ENCODE assay signal across 36 mouse cellular contexts in the genomic region with DNA sequence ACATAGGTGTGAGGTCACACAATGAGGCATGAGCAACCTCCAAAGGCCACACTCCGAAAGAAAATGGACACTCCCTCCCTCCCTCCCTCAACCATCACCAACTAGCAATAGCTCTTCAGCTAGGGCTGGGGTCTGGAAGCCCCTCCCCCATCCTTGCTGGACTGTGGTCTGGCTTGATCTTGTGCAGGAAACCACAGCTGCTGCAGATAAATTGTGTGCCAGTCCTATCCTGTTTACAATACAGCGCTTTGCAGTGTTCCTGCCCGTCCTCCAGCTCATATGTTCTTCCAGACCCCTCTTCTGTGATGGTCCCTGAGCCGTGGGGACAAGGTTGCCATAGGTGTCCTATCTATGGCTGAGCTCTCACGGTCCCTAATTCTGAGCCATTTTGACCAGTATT. TPM values are rescaled to one million over a fixed set of nuclear protein-coding genes. Genes with fewer than 3 reads are reported as not detected.
DNase-seq lines count a peak whose midpoint lies in the region; ATAC-seq lines count a peak whose summit lies in the region.
"Had no signal": no experiment of that assay in that cellular context is flagged by ENCODE, and none has a peak within 500 bp of the region (broad histone marks: within the 10 kb centered on the region; RNA-seq: fewer than 3 reads in every experiment).

No protein-coding gene starts in this region.

- WGBS in lung, embryonic 16.5 days = 50% methylated on average over 5 of the region's 5 CpGs

- H3K4me1 ChIP-seq in lung, embryonic 16.5 days (replicated peaks; ENCODE audit: control insufficient read depth, insufficient read depth, low read length) = no peaks in the 10 kb centered on the region
- H3K4me1 ChIP-seq in megakaryocyte, embryonic 14.5 days = peaks cover 13% of the 10 kb centered on the region
- H3K4me1 ChIP-seq: embryonic facial prominence, embryonic 10.5 days; embryonic facial prominence, embryonic 13.5 days; forebrain, embryonic 12.5 days; forebrain, embryonic 15.5 days; heart, embryonic 15.5 days had no signal

- H3K9me3 ChIP-seq in lung, embryonic 16.5 days (ENCODE audit: control insufficient read depth, low read length) = no peaks in the 10 kb centered on the region
- H3K9me3 ChIP-seq in megakaryocyte, embryonic 14.5 days = peaks cover 8% of the 10 kb centered on the region; the same call in 1 of the 2 replicates
- H3K9me3 ChIP-seq: embryonic facial prominence, embryonic 10.5 days; embryonic facial prominence, embryonic 13.5 days; forebrain, embryonic 12.5 days; forebrain, embryonic 15.5 days; heart, embryonic 15.5 days had no signal

- no peaks in the 10 kb centered on the region for H3K36me3 ChIP-seq in lung, embryonic 16.5 days (ENCODE audit: control insufficient read depth, insufficient read depth, low read length)
- no peaks in the 10 kb centered on the region for H3K36me3 ChIP-seq in megakaryocyte, embryonic 14.5 days (replicated peaks; ENCODE audit: low read length)
- H3K36me3 ChIP-seq: embryonic facial prominence, embryonic 10.5 days; embryonic facial prominence, embryonic 13.5 days; forebrain, embryonic 12.5 days; forebrain, embryonic 15.5 days; heart, embryonic 15.5 days had no signal

- no peaks in the 10 kb centered on the region for H3K27me3 ChIP-seq in lung, embryonic 16.5 days (ENCODE audit: control insufficient read depth, insufficient read depth, low read depth, low read length)
- peaks cover 31% of the 10 kb centered on the region for H3K27me3 ChIP-seq in megakaryocyte, embryonic 14.5 days (replicated peaks)
- H3K27me3 ChIP-seq: embryonic facial prominence, embryonic 13.5 days; forebrain, embryonic 12.5 days; forebrain, embryonic 15.5 days; heart, embryonic 15.5 days had no signal

- ATAC-seq in lung, embryonic 16.5 days (ENCODE audit: low read depth) = peak; percentile 31
- no peak for ATAC-seq in megakaryocyte, adult 5-6 weeks (ENCODE audit: poor library complexity, severe bottlenecking)
- ATAC-seq in megakaryocyte progenitor cell, adult 5-6 weeks (replicated peaks; ENCODE audit: poor library complexity) = 0 out of 2 replicates have a peak, but pooled peaks have one; percentile 4
- ATAC-seq: activated CD4-positive, CD25-positive, alpha-beta regulatory T cell, adult 4 months; forebrain, embryonic 15.5 days; hindbrain, postnatal 0 days; inflammation-experienced regulatory T-cells, adult 6 months had no signal

- H3K4me3 ChIP-seq in lung, embryonic 16.5 days (ENCODE audit: low read length) = no peak overlapping the region
- peak overlapping the region; percentile 50 for H3K4me3 ChIP-seq in megakaryocyte, embryonic 14.5 days (replicated peaks)
- H3K4me3 ChIP-seq: embryonic facial prominence, embryonic 10.5 days; embryonic facial prominence, embryonic 13.5 days; erythroblast, embryonic 14.5 days; forebrain, embryonic 12.5 days; forebrain, embryonic 15.5 days; heart, embryonic 15.5 days had no signal

- H3K9ac ChIP-seq in lung, embryonic 16.5 days (ENCODE audit: low read length) = no peak overlapping the region
- H3K9ac ChIP-seq: embryonic facial prominence, embryonic 13.5 days; forebrain, embryonic 12.5 days; forebrain, embryonic 15.5 days; heart, embryonic 15.5 days; hindbrain, embryonic 14.5 days had no signal

- no peak overlapping the region for H3K27ac ChIP-seq in lung, embryonic 16.5 days (ENCODE audit: low read length)
- H3K27ac ChIP-seq: embryonic facial prominence, embryonic 10.5 days; embryonic facial prominence, embryonic 13.5 days; forebrain, embryonic 12.5 days; forebrain, embryonic 15.5 days; heart, embryonic 15.5 days; hindbrain, embryonic 14.5 days; hindbrain, postnatal 0 days had no signal

- H3K4me2 ChIP-seq in lung, embryonic 16.5 days (ENCODE audit: low read depth, low read length) = no peak overlapping the region
- H3K4me2 ChIP-seq: embryonic facial prominence, embryonic 13.5 days; forebrain, embryonic 12.5 days; forebrain, embryonic 15.5 days; heart, embryonic 11.5 days; heart, embryonic 15.5 days; hindbrain, embryonic 14.5 days had no signal

- peak; percentile 56 for DNase-seq in heart, adult 11 months
- DNase-seq in heart, adult 18-20 months = no peak
- DNase-seq in lung, adult 18-20 months = no peak
- no peak for DNase-seq in cerebellum, adult 9-11 months
- DNase-seq: adrenal gland, postnatal 10 days; adrenal gland, postnatal 36 days; cerebellum, adult 18-20 months; cerebellum, adult 9-10 months; cerebellum, postnatal 25 days; embryo, embryonic 11 days; gastrocnemius, postnatal 25 days; heart, postnatal 10 days; heart, postnatal 4 days had no signal

RNA-seq across cellular contexts. Expression of a gene that starts 10.3 kb away (rescaled TPM):
- total RNA-seq in heart, adult 18-20 months (2021) = not detected
- not detected in 2 replicates for polyA plus RNA-seq in lung, embryonic 16.5 days (2015; fragmentation: Nextera tagmentation; extraction: Ambion mirVana)
- polyA plus RNA-seq in megakaryocyte, embryonic 14.5 days (2012; ENCODE audit: insufficient read depth, low replicate concordance) = not detected in 2 replicates
- not detected in 2 replicates for total RNA-seq in megakaryocyte, adult 5-6 weeks (2015)
- total RNA-seq in megakaryocyte, adult 5-6 weeks (2017) = not detected in 2 replicates
- not detected in 2 replicates for total RNA-seq in megakaryocyte progenitor cell, adult 5-6 weeks (2015)
- total RNA-seq in megakaryocyte progenitor cell, adult 5-6 weeks (2017) = not detected in 2 replicates
- total RNA-seq: adrenal gland, adult 18-20 months; adrenal gland, postnatal 10 days; adrenal gland, postnatal 36 days; ES-E14; gastrocnemius, adult 8-10 months; gastrocnemius, postnatal 25 days; heart, adult 8-10 months; heart, postnatal 10 days; heart, postnatal 4 days; hindbrain, postnatal 0 days had no signal
- polyA plus RNA-seq: activated CD4-positive, CD25-positive, alpha-beta regulatory T cell, adult 4 months; C2C12; cortical plate, adult 2 months; embryonic facial prominence, embryonic 10.5 days; embryonic facial prominence, embryonic 13.5 days; erythroblast, embryonic 14.5 days; forebrain, embryonic 12.5 days; forebrain, embryonic 15.5 days; gonadal fat pad, adult 2 months; heart, embryonic 11.5 days; heart, embryonic 15.5 days; hindbrain, embryonic 11.5 days; hindbrain, embryonic 14.5 days; hindbrain, postnatal 0 days; inflammation-experienced regulatory T-cells, adult 6 months had no signal

RNA-seq across cellular contexts. Expression of a gene that starts 13.9 kb away (rescaled TPM):
- not detected for total RNA-seq in heart, adult 18-20 months (2021)
- 0.88 and 2.0 TPM in 2 replicates for polyA plus RNA-seq in lung, embryonic 16.5 days (2015; fragmentation: Nextera tagmentation; extraction: Ambion mirVana)
- polyA plus RNA-seq in megakaryocyte, embryonic 14.5 days (2012; ENCODE audit: insufficient read depth, low replicate concordance) = not detected in 2 replicates
- total RNA-seq in megakaryocyte, adult 5-6 weeks (2015) = not detected in 2 replicates
- not detected in 2 replicates for total RNA-seq in megakaryocyte, adult 5-6 weeks (2017)
- total RNA-seq in megakaryocyte progenitor cell, adult 5-6 weeks (2015) = not detected in 2 replicates
- total RNA-seq in megakaryocyte progenitor cell, adult 5-6 weeks (2017) = not detected in 2 replicates
- total RNA-seq: adrenal gland, adult 18-20 months; adrenal gland, postnatal 10 days; adrenal gland, postnatal 36 days; ES-E14; gastrocnemius, adult 8-10 months; gastrocnemius, postnatal 25 days; heart, adult 8-10 months; heart, postnatal 10 days; heart, postnatal 4 days; hindbrain, postnatal 0 days had no signal
- polyA plus RNA-seq: activated CD4-positive, CD25-positive, alpha-beta regulatory T cell, adult 4 months; C2C12; cortical plate, adult 2 months; embryonic facial prominence, embryonic 10.5 days; embryonic facial prominence, embryonic 13.5 days; erythroblast, embryonic 14.5 days; forebrain, embryonic 12.5 days; forebrain, embryonic 15.5 days; gonadal fat pad, adult 2 months; heart, embryonic 11.5 days; heart, embryonic 15.5 days; hindbrain, embryonic 11.5 days; hindbrain, embryonic 14.5 days; hindbrain, postnatal 0 days; inflammation-experienced regulatory T-cells, adult 6 months had no signal

RNA-seq across cellular contexts. Expression of a gene that starts 23.9 kb away (rescaled TPM):
- not detected for total RNA-seq in heart, adult 18-20 months (2021)
- not detected in 2 replicates for polyA plus RNA-seq in lung, embryonic 16.5 days (2015; fragmentation: Nextera tagmentation; extraction: Ambion mirVana)
- polyA plus RNA-seq in megakaryocyte, embryonic 14.5 days (2012; ENCODE audit: insufficient read depth, low replicate concordance) = not detected in 2 replicates
- not detected in 2 replicates for total RNA-seq in megakaryocyte, adult 5-6 weeks (2015)
- total RNA-seq in megakaryocyte, adult 5-6 weeks (2017) = not detected in 2 replicates
- total RNA-seq in megakaryocyte progenitor cell, adult 5-6 weeks (2015) = not detected in 2 replicates
- total RNA-seq in megakaryocyte progenitor cell, adult 5-6 weeks (2017) = not detected in 2 replicates
- total RNA-seq: adrenal gland, adult 18-20 months; adrenal gland, postnatal 10 days; adrenal gland, postnatal 36 days; ES-E14; gastrocnemius, adult 8-10 months; gastrocnemius, postnatal 25 days; heart, adult 8-10 months; heart, postnatal 10 days; heart, postnatal 4 days; hindbrain, postnatal 0 days had no signal
- polyA plus RNA-seq: activated CD4-positive, CD25-positive, alpha-beta regulatory T cell, adult 4 months; C2C12; cortical plate, adult 2 months; embryonic facial prominence, embryonic 10.5 days; embryonic facial prominence, embryonic 13.5 days; erythroblast, embryonic 14.5 days; forebrain, embryonic 12.5 days; forebrain, embryonic 15.5 days; gonadal fat pad, adult 2 months; heart, embryonic 11.5 days; heart, embryonic 15.5 days; hindbrain, embryonic 11.5 days; hindbrain, embryonic 14.5 days; hindbrain, postnatal 0 days; inflammation-experienced regulatory T-cells, adult 6 months had no signal

RNA-seq across cellular contexts. Expression of a gene that starts 49.2 kb away (rescaled TPM):
- not detected for total RNA-seq in heart, adult 18-20 months (2021)
- 0.14 TPM in 1 of 2 replicates, not detected in the other for polyA plus RNA-seq in lung, embryonic 16.5 days (2015; fragmentation: Nextera tagmentation; extraction: Ambion mirVana)
- polyA plus RNA-seq in megakaryocyte, embryonic 14.5 days (2012; ENCODE audit: insufficient read depth, low replicate concordance) = 0.09 TPM in 1 of 2 replicates, not detected in the other
- total RNA-seq in megakaryocyte, adult 5-6 weeks (2015) = 1.2 and 2.5 TPM in 2 replicates
- total RNA-seq in megakaryocyte, adult 5-6 weeks (2017) = 0.89 and 1.2 TPM in 2 replicates
- 0.22 and 0.27 TPM in 2 replicates for total RNA-seq in megakaryocyte progenitor cell, adult 5-6 weeks (2015)
- not detected in 2 replicates for total RNA-seq in megakaryocyte progenitor cell, adult 5-6 weeks (2017)
- total RNA-seq: ES-E14; gastrocnemius, adult 8-10 months; gastrocnemius, postnatal 25 days; heart, adult 8-10 months; heart, postnatal 10 days; heart, postnatal 4 days; hindbrain, postnatal 0 days had no signal
- polyA plus RNA-seq: embryonic facial prominence, embryonic 10.5 days; embryonic facial prominence, embryonic 13.5 days; erythroblast, embryonic 14.5 days; forebrain, embryonic 12.5 days; forebrain, embryonic 15.5 days; heart, embryonic 11.5 days; heart, embryonic 15.5 days; hindbrain, embryonic 11.5 days; hindbrain, embryonic 14.5 days; hindbrain, postnatal 0 days had no signal

RNA-seq across cellular contexts. Expression of a gene that starts 50.5 kb away (rescaled TPM):
- not detected for total RNA-seq in heart, adult 18-20 months (2021)
- polyA plus RNA-seq in lung, embryonic 16.5 days (2015; fragmentation: Nextera tagmentation; extraction: Ambion mirVana) = not detected in 2 replicates
- not detected in 2 replicates for polyA plus RNA-seq in megakaryocyte, embryonic 14.5 days (2012; ENCODE audit: insufficient read depth, low replicate concordance)
- total RNA-seq in megakaryocyte, adult 5-6 weeks (2015) = not detected in 2 replicates
- total RNA-seq in megakaryocyte, adult 5-6 weeks (2017) = not detected in 2 replicates
- not detected in 2 replicates for total RNA-seq in megakaryocyte progenitor cell, adult 5-6 weeks (2015)
- total RNA-seq in megakaryocyte progenitor cell, adult 5-6 weeks (2017) = not detected in 2 replicates
- total RNA-seq: adrenal gland, adult 18-20 months; adrenal gland, postnatal 10 days; adrenal gland, postnatal 36 days; ES-E14; gastrocnemius, adult 8-10 months; gastrocnemius, postnatal 25 days; heart, adult 8-10 months; heart, postnatal 10 days; heart, postnatal 4 days; hindbrain, postnatal 0 days had no signal
- polyA plus RNA-seq: activated CD4-positive, CD25-positive, alpha-beta regulatory T cell, adult 4 months; C2C12; cortical plate, adult 2 months; embryonic facial prominence, embryonic 10.5 days; embryonic facial prominence, embryonic 13.5 days; erythroblast, embryonic 14.5 days; forebrain, embryonic 12.5 days; forebrain, embryonic 15.5 days; gonadal fat pad, adult 2 months; heart, embryonic 11.5 days; heart, embryonic 15.5 days; hindbrain, embryonic 11.5 days; hindbrain, embryonic 14.5 days; hindbrain, postnatal 0 days; inflammation-experienced regulatory T-cells, adult 6 months had no signal
